Mouse (Mus musculus): Measurements from ENCODE around the gene Nsl1. TPM values are rescaled to one million over a fixed set of nuclear protein-coding genes. Genes with fewer than 3 reads are reported as not detected.

The Nsl1 gene
- polyA plus RNA-seq, 1 experiment from 2014 or later = 15.2 TPM

DNA sequence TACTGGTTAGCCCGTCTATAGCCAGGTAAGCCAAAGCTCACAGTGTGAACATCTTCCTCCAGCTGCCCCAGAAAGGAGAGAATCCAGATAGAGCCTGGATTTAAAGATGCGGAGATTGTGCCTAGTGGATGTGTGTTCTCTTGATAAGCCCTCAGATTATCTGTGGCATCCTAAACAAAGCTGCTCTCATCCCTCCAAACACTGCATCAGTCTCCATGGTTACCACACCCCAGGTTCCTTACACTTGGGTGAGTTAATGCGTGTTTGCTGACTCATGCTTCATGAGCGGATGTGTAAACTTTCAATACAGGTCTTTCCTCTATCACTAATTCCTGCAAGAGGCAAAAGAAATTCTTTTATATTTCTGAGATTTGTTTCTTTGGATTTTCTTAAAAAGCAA is 27.2 kb upstream of the Nsl1 start:
- Histone ChIP-seq H3K27ac (no peak overlapping the region), H3K9me3 (no peaks in the 10 kb centered on the region), H3K4me3 (no peak overlapping the region), H3K4me2 (replicated peaks) (no peak overlapping the region), H3K27me3 (replicated peaks) (no peaks in the 10 kb centered on the region), H3K36me3 (no peaks in the 10 kb centered on the region), H3K9ac (no peak overlapping the region), H3K4me1 (no peaks in the 10 kb centered on the region)
- 39% methylated on average over 4 of the region's 4 CpGs for WGBS
- ATAC-seq (ENCODE audit: low FRiP score, low read depth) = no peak

DNA sequence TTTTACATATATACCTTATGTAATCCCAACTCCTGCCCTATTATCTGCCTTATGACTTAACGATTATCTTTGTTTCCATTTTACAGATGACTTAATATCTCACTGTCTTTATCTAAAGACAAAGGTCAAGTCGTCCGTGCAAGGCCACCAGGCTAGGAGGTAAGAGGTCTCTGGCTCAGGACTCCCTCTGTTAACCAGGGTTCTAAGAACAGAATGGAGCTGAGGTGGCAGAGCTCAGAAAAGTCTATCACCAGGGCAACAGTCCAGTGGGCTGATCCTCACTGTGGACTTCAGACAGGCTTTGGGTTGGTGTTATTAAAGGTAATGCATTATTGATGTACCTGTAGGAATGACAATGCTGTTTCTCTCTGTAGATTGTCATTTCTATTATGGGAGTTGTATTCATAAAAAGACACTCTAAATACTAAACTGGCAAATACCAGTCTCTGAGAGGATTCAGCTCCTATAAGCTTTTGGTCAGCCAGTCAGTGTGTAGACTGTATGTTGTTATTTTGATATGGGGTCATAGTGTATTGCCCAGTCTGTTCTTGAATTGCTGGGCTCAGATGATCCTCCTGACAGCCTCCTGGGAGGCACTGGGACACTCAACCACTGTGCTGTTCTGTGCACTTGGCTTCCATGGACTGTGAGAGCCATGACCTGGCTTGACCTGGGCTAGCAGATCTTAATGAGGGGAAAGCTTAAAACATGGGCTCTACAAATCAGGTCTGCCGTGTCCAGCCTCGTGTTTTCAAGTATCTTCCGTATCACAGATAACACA is 26.1 kb upstream of the Nsl1 start, which contains the start of gene Spata45:
Gene Spata45 (plus strand): TSS at position 86 of the 781 bp plus-strand sequence.
- Histone ChIP-seq H3K4me2 (replicated peaks) (no peak within 1 kb of the TSS), H3K4me1 (no peaks in the 10 kb centered on the region), H3K27me3 (replicated peaks) (no peaks in the 10 kb centered on the region), H3K9ac (no peak within 1 kb of the TSS), H3K36me3 (no peaks in the 10 kb centered on the region), H3K27ac (no peak within 1 kb of the TSS), H3K9me3 (no peaks in the 10 kb centered on the region), H3K4me3 (no peak within 1 kb of the TSS)
- 86% methylated on average over 6 of the region's 6 CpGs for WGBS
- ATAC-seq (ENCODE audit: low FRiP score, low read depth) = no peak

DNA sequence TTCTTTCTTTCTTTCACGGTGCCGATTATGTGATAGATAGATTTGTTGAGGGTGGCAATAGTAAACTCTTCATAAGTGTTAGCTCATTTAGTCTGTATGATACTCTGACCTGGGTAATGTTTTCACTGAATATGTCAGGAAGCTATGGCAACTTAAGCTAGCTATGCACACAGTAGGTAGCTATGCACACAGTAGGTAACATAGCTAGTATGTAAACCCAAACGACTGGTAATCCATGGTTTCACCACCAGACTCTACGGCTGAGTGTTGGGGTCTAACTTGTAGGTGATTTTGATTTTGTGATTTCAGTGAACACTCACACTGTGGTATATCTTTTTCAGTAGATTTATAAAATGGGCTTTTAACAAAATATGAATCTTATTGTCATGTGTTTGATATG is 24.8 kb upstream of the Nsl1 start:
- H3K4me2 ChIP-seq (replicated peaks) = no peak overlapping the region
- H3K27ac ChIP-seq = no peak overlapping the region
- H3K9ac ChIP-seq = no peak overlapping the region
- no peaks in the 10 kb centered on the region for H3K9me3 ChIP-seq
- H3K4me3 ChIP-seq = no peak overlapping the region
- H3K36me3 ChIP-seq = no peaks in the 10 kb centered on the region
- WGBS = 93% methylated on average over 4 of the region's 4 CpGs
- H3K27me3 ChIP-seq (replicated peaks) = no peaks in the 10 kb centered on the region
- no peaks in the 10 kb centered on the region for H3K4me1 ChIP-seq
- no peak for ATAC-seq (ENCODE audit: low FRiP score, low read depth)

DNA sequence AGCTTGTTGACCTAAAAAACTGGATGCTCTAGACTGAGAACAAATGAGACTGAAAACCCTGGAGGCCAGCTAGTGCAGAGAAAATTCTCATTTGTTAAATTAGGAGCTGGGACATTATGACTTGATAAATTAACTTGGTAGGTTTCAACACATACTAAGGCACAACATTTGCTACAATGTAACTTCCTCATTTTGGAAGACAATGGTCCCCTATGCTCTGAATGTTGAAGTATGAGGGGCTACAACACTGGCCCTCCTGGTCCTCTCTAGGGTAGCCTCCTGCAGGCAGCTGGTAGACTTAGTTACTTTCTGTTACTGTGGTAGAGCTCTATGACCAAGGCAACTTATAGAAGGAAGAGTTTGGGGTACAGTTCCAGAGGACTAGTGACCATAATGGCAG is 21.5 kb upstream of the Nsl1 start:
- Histone ChIP-seq H3K4me1 (no peaks in the 10 kb centered on the region), H3K36me3 (no peaks in the 10 kb centered on the region), H3K27me3 (replicated peaks) (no peaks in the 10 kb centered on the region), H3K4me2 (replicated peaks) (no peak overlapping the region), H3K9ac (no peak overlapping the region), H3K9me3 (no peaks in the 10 kb centered on the region), H3K27ac (no peak overlapping the region), H3K4me3 (no peak overlapping the region)
- no peak for ATAC-seq (ENCODE audit: low FRiP score, low read depth)

DNA sequence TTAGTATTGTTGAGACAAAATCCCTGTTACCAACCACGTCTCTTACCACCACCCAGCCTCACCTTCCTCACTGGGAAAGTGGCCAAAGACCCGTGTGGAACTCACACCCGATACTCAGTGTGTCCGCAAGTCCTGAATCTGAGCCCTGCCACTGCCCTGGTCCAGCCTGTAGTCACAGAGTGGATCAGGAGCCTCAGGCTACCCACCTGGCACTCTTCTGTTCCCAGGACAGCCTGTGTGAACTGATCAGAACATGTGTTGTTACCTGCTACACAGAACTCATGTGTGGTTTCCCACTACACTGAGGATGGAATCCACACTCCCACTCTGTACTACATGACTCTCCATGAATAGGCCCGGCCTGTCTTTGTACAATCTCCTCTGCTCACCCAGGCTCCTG is 20.7 kb upstream of the Nsl1 start:
- H3K4me1 ChIP-seq = no peaks in the 10 kb centered on the region
- no peaks in the 10 kb centered on the region for H3K9me3 ChIP-seq
- no peak overlapping the region for H3K4me2 ChIP-seq (replicated peaks)
- no peaks in the 10 kb centered on the region for H3K36me3 ChIP-seq
- H3K9ac ChIP-seq = no peak overlapping the region
- no peaks in the 10 kb centered on the region for H3K27me3 ChIP-seq (replicated peaks)
- no peak for ATAC-seq (ENCODE audit: low FRiP score, low read depth)
- whole genome bisulfite sequencing = 85% methylated on average over 5 of the region's 5 CpGs
- H3K27ac ChIP-seq = no peak overlapping the region
- no peak overlapping the region for H3K4me3 ChIP-seq

DNA sequence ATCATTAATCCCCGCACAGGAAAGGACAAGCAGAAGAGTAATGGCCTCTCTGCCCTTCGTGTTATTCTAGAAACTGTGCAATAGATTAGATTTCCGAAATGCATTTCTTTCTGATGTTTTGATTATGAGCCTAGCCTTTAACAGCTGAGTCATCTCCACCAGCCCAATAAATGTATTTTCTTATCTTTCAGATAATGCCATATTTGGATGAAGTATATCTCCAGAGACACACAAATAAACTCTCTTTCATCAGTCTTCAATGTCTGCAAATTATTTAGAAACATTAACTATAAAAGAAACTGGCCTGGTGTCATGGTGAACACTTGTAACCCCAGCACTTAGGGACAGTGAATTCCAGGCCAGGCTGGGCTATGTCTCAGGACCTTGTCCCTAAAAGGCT is 20.1 kb upstream of the Nsl1 start:
- no peaks in the 10 kb centered on the region for H3K36me3 ChIP-seq
- no peaks in the 10 kb centered on the region for H3K4me1 ChIP-seq
- H3K9me3 ChIP-seq = no peaks in the 10 kb centered on the region
- no peak overlapping the region for H3K4me2 ChIP-seq (replicated peaks)
- H3K27ac ChIP-seq = no peak overlapping the region
- no peak overlapping the region for H3K4me3 ChIP-seq
- no peaks in the 10 kb centered on the region for H3K27me3 ChIP-seq (replicated peaks)
- no peak overlapping the region for H3K9ac ChIP-seq
- ATAC-seq (ENCODE audit: low FRiP score, low read depth) = no peak
- 78% methylated on average over 3 of the region's 3 CpGs for WGBS

DNA sequence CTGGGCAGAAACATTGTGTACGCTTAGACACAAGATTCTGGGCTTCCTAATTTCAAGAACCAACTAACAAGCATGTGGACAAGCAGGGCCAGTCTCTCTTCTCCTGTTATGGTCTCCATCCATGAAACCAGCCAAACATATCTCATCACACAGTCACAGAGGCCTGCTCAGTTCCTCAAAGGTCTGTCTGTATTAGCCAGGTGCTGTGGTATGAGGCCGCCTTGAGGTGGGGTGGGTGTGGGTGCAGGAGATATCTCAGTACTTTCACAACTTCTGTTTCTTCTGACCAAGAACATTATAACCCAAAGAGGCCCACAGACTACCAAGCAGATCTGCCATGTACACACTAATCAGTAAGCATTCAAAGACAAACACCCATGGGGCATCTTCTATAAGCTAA is 17.5 kb upstream of the Nsl1 start:
- H3K36me3 ChIP-seq = no peaks in the 10 kb centered on the region
- H3K4me1 ChIP-seq = no peaks in the 10 kb centered on the region
- 90% methylated on average over 2 of the region's 2 CpGs for WGBS
- no peak for ATAC-seq (ENCODE audit: low FRiP score, low read depth)
- H3K27ac ChIP-seq = no peak overlapping the region
- H3K4me3 ChIP-seq = no peak overlapping the region
- no peak overlapping the region for H3K4me2 ChIP-seq (replicated peaks)
- H3K27me3 ChIP-seq (replicated peaks) = no peaks in the 10 kb centered on the region
- H3K9me3 ChIP-seq = no peaks in the 10 kb centered on the region
- no peak overlapping the region for H3K9ac ChIP-seq

DNA sequence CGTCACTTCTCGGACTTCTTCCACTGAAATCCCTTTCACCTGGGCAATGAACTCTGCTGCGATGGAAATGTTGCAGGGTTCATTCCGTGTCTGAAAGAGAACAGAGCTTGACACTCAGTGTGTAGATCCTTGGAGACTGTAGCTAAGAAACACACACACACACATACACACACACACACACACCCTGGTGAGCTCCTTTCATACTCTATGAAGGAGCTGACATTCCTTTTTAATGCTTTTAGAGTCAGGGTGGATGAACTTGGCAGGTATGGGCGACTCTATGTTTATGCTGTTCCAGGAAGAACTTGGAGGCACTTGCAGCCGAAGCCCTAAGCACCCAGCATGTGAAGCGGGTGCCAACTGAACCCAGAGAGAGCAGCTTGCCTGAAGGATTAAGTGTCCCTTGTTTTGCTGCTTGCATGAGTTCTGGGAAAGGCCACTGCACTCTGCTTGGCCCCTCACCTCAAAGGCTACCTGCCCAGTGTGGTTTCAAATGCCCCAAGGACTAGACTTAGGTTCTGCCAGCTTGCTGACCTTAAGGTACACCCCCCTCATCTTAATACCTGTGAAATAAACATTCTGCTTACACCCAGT is 16.5 kb upstream of the Nsl1 start:
- no peak overlapping the region for H3K27ac ChIP-seq
- H3K4me3 ChIP-seq = no peak overlapping the region
- H3K4me2 ChIP-seq (replicated peaks) = no peak overlapping the region
- H3K36me3 ChIP-seq = no peaks in the 10 kb centered on the region
- H3K9me3 ChIP-seq = no peaks in the 10 kb centered on the region
- 76% methylated on average over 7 of the region's 7 CpGs for WGBS
- no peak for ATAC-seq (ENCODE audit: low FRiP score, low read depth)
- no peak overlapping the region for H3K9ac ChIP-seq
- no peaks in the 10 kb centered on the region for H3K27me3 ChIP-seq (replicated peaks)
- H3K4me1 ChIP-seq = no peaks in the 10 kb centered on the region

DNA sequence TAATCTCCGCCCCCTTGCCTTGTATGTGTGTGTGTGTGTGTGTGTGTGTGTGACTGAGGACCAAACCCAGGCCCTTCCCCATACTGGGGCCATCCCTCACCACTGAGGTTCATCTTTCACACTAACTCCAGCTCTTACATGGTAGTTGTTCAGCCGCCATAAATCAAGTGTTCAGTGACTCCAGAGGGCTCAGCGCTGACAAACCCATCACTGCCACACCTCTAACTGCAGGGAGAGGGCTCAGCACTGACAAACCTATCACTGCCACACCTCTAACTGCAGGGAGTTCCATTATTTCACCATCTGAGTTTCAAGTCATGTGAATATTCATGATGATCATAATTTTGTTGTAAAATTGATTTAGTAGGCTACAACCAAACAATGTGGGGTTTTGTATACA is 9.3 kb upstream of the Nsl1 start:
- H3K9me3 ChIP-seq = no peaks in the 10 kb centered on the region
- no peaks in the 10 kb centered on the region for H3K4me1 ChIP-seq
- no peak overlapping the region for H3K27ac ChIP-seq
- ATAC-seq (ENCODE audit: low FRiP score, low read depth) = no peak
- no peak overlapping the region for H3K4me2 ChIP-seq (replicated peaks)
- H3K27me3 ChIP-seq (replicated peaks) = no peaks in the 10 kb centered on the region
- WGBS = 90% methylated on average over 3 of the region's 3 CpGs
- H3K36me3 ChIP-seq = no peaks in the 10 kb centered on the region
- no peak overlapping the region for H3K9ac ChIP-seq
- no peak overlapping the region for H3K4me3 ChIP-seq

DNA sequence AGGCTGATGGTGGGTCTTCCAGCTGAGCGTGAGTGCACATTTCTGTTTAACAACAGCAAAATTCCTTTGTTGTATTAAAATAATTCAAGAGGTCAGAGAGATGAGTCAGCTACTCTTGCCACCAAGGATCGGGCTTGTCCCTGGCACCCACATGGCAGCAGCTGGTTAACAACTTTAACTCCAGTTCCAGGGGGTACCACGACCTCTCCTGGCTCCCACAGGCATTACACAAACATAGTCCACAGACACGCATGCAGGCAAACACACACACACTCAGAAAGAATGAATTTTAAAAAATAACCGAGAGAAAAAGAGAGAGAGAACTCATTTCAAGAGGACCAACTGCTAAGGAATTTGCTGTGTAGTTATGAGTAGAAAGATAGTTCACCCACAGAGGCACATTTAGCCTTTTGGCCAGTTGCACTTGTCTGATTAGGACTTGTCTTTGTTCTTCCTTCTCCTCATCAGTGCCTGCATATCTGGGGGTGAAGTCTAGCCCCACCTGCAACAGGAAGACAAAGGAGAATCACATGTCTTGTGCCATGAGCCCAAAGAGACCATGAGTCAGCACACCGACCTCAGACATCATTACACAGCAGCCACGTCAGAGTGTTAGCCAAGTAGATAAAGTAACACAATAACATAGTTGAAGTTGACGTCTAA is 7.8 kb upstream of the Nsl1 start:
- WGBS = 75% methylated on average over 8 of the region's 8 CpGs
- H3K9me3 ChIP-seq = no peaks in the 10 kb centered on the region

DNA sequence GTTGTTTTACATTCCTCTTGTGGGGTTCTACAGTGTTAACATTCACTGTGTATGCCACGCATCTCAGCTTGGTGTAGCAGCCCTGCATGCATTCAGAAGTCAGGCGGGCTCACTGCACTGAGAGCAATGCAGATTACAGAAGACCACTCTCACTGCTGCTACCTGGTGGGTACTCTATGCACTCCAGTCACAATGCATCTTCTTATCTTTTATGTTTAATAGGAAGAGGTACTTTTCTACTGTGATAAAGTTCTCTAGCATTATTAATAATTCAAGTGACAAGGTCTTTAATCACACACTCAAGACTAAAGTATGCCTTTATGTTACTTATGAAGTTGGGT is 7.3 kb upstream of the Nsl1 start:
- Histone ChIP-seq H3K27me3 (replicated peaks) (no peaks in the 10 kb centered on the region), H3K4me1 (no peaks in the 10 kb centered on the region), H3K27ac (no peak overlapping the region), H3K9ac (no peak overlapping the region), H3K4me3 (no peak overlapping the region), H3K9me3 (no peaks in the 10 kb centered on the region), H3K36me3 (no peaks in the 10 kb centered on the region), H3K4me2 (replicated peaks) (no peak overlapping the region)
- 88% methylated on average over 2 of the region's 2 CpGs for WGBS
- ATAC-seq (ENCODE audit: low FRiP score, low read depth) = no peak

More for the DNA sequence above, 7.8 kb upstream of the Nsl1 start:
- Histone ChIP-seq H3K4me3 (no peak overlapping the region), H3K27me3 (replicated peaks) (no peaks in the 10 kb centered on the region), H3K4me2 (replicated peaks) (no peak overlapping the region), H3K9ac (no peak overlapping the region), H3K36me3 (no peaks in the 10 kb centered on the region), H3K27ac (no peak overlapping the region), H3K4me1 (no peaks in the 10 kb centered on the region)
- no peak for ATAC-seq (ENCODE audit: low FRiP score, low read depth)

DNA sequence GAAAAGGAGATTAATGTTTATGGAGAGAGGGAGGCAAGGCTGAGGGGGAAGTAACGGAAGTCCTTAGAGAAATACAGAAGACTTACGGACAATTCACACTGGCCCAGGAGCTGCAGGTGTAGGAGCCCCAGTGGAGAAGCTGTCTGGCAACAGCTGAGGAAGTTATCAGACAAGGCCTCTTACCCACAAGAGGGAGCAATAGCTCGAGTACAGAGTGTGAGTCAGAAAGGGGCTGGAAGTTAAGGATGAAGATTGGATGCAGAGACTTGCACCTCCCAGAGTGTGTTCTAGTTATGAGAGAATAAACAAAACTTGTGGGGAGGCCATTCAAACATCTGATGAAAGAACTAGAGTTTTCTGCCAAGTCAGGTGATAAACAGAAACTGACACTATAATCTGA is 5.4 kb upstream of the Nsl1 start:
- WGBS = 64% methylated on average over 3 of the region's 3 CpGs

More for the DNA sequence above, 5.4 kb upstream of the Nsl1 start:
- H3K4me1 ChIP-seq = no peaks in the 10 kb centered on the region
- H3K27me3 ChIP-seq (replicated peaks) = no peaks in the 10 kb centered on the region
- H3K9me3 ChIP-seq = no peaks in the 10 kb centered on the region
- no peak for ATAC-seq (ENCODE audit: low FRiP score, low read depth)
- H3K4me2 ChIP-seq (replicated peaks) = no peak overlapping the region
- no peak overlapping the region for H3K9ac ChIP-seq
- no peak overlapping the region for H3K4me3 ChIP-seq
- H3K36me3 ChIP-seq = no peaks in the 10 kb centered on the region
- H3K27ac ChIP-seq = no peak overlapping the region
